Mouse (Mus musculus) MEL-GATA-1-ER (cell line): ENCODE measurements around the gene Stat3.

Source experiments
- DNase-seq: peaks from one replicate; pipeline ENCODE4 v3.0.0-alpha.2; 2012; ENCODE audit warnings: low read depth; ENCODE audit errors: extremely low read depth

The Stat3 gene

DNA sequence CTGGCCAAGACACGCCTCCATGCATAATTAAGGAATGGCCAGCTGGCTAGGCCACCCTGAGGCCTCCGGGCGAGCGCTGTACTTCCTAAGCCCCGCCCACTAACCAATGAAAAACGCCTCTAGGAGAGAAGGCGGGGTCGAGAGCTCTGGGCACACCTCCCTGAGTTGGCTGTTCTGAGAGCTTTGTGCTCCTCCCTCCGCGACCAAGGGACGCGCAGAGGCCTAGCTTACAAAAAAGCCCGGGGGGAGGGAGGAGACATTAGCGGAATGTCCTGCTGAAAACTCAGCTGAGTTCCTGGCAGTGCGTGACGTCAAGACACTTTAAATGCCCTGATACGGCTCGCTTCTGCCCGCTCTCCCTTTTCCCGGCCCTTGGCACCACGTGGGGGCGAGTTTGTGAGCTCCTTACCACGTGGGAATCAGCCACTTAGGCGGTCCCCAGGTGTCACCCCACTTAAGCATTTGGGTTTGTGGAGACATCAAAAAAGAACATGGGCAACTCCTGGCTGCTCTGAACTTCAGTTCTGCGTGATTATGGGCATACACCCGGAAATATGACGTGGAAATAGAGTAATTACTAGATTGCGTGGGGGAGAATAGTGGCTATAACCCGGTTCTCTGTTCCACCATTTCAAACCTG lies at the start of gene Stat3:
Gene Stat3 (minus strand): TSS at position 29 of the 640 bp plus-strand sequence.
- DNase-seq: peak; percentile 95

GRCm38 (mm10) chr11:100988674-100989073 lies 49.3 kb upstream of the Stat3 start:
- DNase-seq: no peak

GRCm38 (mm10) chr11:100985607-100986006 lies 46.3 kb upstream of the Stat3 start:
- DNase-seq: no peak

DNA sequence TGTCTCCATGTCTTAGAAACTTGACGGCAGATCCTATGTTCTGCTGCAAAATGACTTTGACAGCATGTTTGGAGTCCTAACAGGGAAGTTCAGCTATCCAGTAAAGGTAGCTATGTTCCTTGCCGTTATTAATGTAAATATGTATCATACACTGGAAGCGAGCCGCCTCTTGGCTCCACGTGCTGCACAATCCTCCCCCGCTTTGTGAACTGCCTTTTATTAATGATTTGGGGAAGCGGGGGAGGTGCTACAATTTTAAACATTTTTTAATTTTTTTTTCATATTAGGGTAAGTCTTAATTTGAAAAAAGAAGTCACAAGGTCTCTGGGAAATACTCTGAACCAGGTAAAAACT lies 44.4 kb upstream of the Stat3 start:
- DNase-seq: no peak

DNA sequence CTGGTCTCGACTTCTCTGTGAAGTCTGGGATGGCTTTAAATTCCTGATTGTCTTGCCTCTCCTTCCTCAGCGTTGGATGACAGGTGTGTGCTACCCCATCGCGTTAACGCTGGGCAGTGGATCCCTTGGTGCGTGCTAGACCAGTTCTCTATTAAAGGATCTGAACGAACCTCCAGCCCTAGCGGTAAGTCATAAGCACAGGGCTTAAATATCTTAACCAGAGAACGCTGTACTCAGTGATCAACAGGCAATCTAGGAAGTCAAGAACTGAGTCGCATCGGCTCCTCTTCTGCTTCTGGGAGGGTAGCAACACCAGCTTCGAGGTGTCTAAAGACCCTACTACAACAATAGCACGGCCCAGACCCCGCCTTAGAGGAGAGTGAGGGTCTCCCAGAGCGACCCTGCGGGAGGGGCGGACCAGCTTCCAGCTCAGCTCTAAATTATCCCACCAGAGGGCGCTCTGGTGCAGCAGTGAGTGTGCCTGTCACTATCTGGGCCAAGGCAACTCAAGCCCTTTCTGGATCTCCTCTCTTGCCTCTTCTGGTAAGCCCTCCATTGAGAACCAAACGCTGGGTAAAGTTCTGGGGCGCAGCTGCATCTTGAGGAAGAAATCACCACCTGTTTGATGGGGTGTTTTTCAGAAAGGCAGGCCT lies 43.9 kb upstream of the Stat3 start:
- peak; percentile 51 for DNase-seq

DNA sequence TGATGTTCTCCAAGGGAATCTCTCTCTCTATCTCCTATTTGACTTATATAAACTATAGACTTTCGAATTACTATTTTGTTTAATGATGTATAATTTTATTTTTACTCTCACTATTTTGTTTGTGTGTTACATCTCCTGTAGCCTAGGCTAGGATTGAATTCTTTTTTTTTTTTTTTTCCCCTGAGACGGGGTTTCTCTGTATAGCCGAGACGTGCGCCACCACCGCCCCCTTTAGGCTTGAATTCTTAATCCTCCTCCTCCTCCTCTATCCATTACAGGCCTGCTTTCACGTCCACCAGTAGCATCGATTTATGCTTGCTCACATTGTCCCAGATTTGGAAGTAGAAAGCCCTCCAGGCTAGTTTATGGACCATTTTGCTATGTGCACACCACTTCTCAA lies 42.7 kb upstream of the Stat3 start:
- DNase-seq: no peak

- no peak for DNase-seq
These were observed 41.9 kb upstream of the Stat3 start for GRCm38 (mm10) chr11:100981236-100981635.

GRCm38 (mm10) chr11:100980438-100980837 lies 41.1 kb upstream of the Stat3 start:
- no peak for DNase-seq

DNA sequence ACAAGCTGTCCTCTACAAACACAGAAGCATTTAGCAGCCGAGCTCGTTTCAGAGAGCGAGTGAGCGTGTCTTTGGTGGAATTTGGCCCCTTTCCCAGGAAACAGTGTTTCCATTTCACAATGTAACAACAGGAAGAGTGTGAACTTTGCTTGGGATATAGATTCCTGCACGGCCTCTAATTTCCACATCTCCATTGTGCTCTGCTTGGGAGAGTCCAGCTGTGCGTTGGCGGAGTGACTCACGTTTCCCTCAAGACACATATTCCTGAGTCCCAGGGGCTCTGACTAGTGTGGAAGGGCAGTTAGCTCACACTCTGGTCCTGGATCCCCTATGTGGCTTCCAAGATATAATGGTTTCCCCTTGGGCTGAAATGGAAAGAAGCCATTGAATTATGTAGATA lies 40.5 kb upstream of the Stat3 start:
- no peak for DNase-seq

- DNase-seq: no peak
These were observed 35.9 kb upstream of the Stat3 start for GRCm38 (mm10) chr11:100975241-100975640.

DNA sequence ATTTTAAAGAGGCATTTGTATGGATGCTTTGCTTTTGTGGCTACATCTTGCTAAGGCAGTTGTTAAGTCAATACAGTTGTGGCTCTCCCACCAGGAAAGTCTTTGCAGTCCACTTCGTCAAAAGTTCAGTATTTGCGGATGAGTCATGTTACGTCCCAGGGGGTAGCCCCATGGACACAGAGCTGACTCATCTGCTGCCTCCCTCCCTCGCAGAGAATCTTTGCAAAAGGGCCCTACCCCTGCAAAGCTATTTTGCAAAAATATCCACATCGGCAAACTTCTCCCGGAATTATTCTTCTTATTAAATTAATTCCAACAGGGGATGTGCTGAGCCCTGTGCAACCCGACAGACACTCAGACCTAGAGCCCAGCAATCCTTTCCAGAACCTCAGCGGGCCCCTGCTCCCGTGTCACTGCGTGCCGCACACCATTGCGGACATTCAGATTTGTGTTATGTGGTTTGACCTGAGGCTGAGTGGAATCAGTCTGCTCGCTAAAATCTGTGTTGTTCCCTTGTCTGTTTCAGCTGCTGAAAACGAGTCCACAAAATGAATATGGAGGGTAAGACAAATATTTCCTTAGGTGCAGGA lies 35.1 kb upstream of the Stat3 start:
- DNase-seq: no peak

DNA sequence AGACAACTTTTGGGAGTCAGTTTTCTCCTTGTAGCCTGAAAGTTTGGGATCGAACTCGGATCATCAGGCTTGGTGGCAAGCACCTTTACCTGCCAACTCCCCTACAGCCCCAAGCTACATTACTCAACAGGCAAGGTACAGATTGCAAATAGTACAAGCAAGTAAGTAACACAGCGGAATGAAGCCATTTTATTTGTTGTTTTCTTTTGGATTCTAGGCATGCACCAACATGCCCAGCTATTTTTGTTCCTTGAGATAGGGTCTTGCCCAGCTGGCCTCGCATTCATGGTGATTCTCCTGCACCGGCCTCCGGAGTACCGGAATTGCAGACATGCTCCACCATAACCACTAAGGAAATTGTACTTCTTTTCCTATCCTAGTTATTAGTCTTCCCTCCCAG lies 33.9 kb upstream of the Stat3 start:
- DNase-seq: no peak

GRCm38 (mm10) chr11:100971455-100971854 lies 32.1 kb upstream of the Stat3 start:
- no peak for DNase-seq

- no peak for DNase-seq
These were observed 31.2 kb upstream of the Stat3 start, which contains the start of gene Cavin1 for GRCm38 (mm10) chr11:100970557-100970937. Gene Cavin1 (minus strand): TSS chr11:100970887.

- DNase-seq: no peak
These were observed 30.6 kb upstream of the Stat3 start for GRCm38 (mm10) chr11:100969744-100970556.

DNA sequence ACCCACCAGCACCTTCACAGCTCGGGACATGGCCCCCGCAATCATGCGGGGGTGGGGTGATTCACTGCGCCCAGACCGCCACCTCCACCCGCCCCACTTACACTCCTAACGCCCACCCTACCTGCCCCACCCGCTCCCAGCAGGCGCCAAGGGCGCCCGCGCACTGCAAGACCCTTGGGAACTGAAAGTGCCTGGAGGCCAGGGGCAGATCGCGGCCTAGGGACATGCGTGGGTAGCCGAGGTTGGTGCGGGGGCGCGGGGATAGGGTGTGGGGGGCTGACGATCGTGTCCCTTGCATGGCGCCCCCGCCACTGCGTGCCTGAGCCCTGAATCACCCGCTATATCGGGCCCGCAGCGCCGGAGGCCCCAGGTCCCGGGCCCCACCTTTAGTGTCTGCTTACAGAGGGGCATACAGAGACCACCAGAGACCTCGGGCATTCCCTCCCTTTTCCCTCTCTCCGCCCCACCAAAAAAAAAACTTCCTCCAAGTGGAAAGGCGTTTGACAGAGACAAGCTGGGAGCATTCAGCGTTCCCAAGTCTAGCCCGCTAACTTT lies 29.9 kb upstream of the Stat3 start:
- DNase-seq: no peak

DNA sequence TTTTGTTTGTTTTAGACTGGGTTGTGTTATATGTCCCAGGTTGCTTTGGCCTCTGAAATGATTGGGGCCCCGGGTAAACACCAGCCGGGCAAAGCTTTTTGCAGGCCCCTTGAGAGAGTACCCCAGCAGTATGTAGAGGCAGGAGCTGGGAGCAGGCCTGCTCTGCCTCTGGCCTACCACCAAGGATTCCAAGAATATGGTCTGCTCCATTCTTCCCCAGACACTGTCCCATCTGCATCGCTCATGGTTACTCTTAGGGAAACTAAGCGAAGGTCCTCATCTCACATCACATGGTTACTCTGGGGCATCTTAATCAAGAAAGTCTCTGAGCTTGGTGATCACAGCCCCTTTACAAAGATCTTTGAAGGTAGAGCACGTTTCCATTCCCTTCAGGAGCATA lies 29.2 kb upstream of the Stat3 start:
- DNase-seq: no peak

DNA sequence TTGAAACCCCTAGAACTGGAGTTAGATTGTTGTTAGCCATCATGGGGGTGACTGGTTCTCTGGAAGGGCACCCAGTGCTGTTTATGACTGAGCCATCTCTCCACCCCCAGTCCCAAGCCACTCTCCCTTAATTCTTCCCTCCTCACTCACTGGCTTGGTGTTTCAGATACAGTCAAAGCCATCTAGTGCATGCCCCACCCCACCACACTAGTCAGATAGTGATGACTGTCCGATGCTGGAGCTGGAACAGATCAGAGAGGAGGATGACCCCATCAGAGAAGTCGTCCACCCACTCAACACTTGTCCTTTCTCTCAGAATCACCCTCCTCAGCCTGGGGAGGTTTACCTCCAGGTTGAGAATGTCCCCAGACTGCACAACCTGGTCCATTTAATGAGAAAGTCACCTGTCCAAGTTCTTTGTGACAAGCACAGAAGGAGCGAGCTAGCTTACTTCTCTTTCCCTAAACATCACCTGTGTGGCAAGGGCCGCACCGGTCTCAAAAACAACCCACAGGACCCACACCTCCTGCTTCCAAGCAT lies 28.6 kb upstream of the Stat3 start:
- no peak for DNase-seq

DNA sequence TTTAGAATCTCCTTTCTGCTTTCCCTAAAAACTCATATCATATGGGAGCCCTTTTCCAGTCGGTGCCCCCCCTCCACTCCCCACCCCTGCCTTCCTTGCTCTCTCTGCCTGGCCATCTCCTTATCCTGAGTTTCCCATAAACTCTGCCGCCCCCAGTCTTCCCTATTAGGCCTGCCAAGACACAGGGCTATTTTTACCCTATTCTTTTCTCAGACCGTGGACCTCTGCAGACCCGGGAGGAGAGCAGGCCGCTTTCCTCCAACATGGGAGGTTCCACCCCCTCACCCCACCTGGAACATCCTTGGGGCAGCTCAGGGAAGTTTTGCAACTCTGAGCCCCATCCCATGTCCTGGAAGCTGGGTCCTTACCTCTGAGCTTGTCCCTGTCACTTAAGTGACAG lies 28.0 kb upstream of the Stat3 start:
- no peak for DNase-seq

GRCm38 (mm10) chr11:100965760-100966159 lies 26.4 kb upstream of the Stat3 start:
- no peak for DNase-seq

GRCm38 (mm10) chr11:100964901-100965542 lies 25.7 kb upstream of the Stat3 start:
- DNase-seq: no peak
